ENCODE assay signal across 11 mouse cellular contexts in the genomic region with DNA sequence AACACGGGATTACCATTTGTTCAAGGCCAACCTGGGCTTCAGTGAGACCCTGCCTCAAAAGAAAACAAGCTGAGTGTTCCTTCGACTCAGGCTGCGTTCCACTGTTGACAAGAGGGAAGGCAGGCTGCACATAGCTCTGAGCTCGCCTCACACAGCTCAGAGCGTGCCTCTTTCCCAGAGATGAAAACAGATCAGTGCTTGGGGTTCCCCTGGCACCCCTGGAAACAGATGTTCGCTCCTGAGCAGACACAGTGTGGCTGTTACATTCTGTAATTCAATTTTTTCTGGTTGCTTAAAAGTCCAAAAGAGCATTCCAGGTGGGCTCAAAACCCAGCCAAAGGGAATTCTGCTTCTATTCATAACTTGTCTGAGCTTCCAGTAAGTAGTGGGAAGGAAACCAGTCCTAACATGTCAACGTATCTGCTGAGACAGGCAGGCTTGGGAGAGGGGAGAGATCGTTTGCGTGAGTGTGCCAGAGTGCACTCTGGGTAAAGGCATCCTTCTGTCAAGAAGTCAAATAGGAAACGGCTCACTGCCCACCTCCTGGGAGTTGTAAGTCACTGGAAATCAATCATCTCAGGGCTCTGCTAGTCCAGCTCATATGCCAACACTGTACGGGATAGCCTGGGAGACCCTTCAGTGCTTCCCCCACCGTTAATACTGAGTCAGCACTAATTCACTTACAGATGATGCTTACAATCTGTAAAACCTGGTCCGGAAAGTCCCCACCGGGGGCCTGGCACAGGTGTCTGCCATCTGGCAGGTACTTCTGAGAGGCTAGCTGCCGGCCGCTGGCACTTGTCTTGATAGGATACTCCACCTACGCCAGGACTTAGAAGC.
A peak's percentile ranks its signal among the peaks of the same experiment; 100 is the strongest.
DNase-seq lines count a peak whose midpoint lies in the region; ATAC-seq lines count a peak whose summit lies in the region.
"Had no signal": no experiment of that assay in that cellular context is flagged by ENCODE, and none has a peak within 500 bp of the region (broad histone marks: within the 10 kb centered on the region; RNA-seq: fewer than 3 reads in every experiment).

No protein-coding gene starts in this region.

- no peak overlapping the region for H3K27ac ChIP-seq in heart, embryonic 13.5 days (replicated peaks)
- no peak overlapping the region; the same call in 1 of the 2 replicates for H3K27ac ChIP-seq in hindbrain, embryonic 15.5 days (replicated peaks)
- H3K27ac ChIP-seq: layer of hippocampus, adult 2 months; liver, embryonic 13.5 days had no signal

- H3K4me3 ChIP-seq in heart, embryonic 13.5 days: no peak overlapping the region
- H3K4me3 ChIP-seq in hindbrain, embryonic 15.5 days: no peak overlapping the region
- H3K4me3 ChIP-seq: layer of hippocampus, adult 2 months; liver, embryonic 13.5 days had no signal

- no peak overlapping the region for H3K4me2 ChIP-seq in heart, embryonic 13.5 days
- H3K4me2 ChIP-seq in hindbrain, embryonic 15.5 days: 0 out of 2 replicates have a peak overlapping the region, but pooled peaks have one; percentile 4
- H3K4me2 ChIP-seq: liver, embryonic 13.5 days had no signal

- no peaks in the 10 kb centered on the region for H3K9me3 ChIP-seq in heart, embryonic 13.5 days
- no peaks in the 10 kb centered on the region for H3K9me3 ChIP-seq in hindbrain, embryonic 15.5 days
- H3K9me3 ChIP-seq: liver, embryonic 13.5 days had no signal

- H3K4me1 ChIP-seq in heart, embryonic 13.5 days: peaks cover 8% of the 10 kb centered on the region; the same call in 1 of the 2 replicates
- H3K4me1 ChIP-seq in hindbrain, embryonic 15.5 days (replicated peaks): peaks cover 13% of the 10 kb centered on the region
- H3K4me1 ChIP-seq: liver, embryonic 13.5 days had no signal

- no peaks in the 10 kb centered on the region for H3K36me3 ChIP-seq in heart, embryonic 13.5 days
- no peaks in the 10 kb centered on the region for H3K36me3 ChIP-seq in hindbrain, embryonic 15.5 days
- H3K36me3 ChIP-seq: liver, embryonic 13.5 days had no signal

- H3K27me3 ChIP-seq in heart, embryonic 13.5 days (replicated peaks): no peaks in the 10 kb centered on the region
- no peaks in the 10 kb centered on the region for H3K27me3 ChIP-seq in hindbrain, embryonic 15.5 days
- H3K27me3 ChIP-seq: liver, embryonic 13.5 days had no signal

- H3K9ac ChIP-seq in heart, embryonic 13.5 days: 0 out of 2 replicates have a peak overlapping the region, but pooled peaks have one; percentile 12
- no peak overlapping the region for H3K9ac ChIP-seq in hindbrain, embryonic 15.5 days
- H3K9ac ChIP-seq: liver, embryonic 13.5 days had no signal

- no peak for DNase-seq in heart, postnatal 4 days
- peak; percentile 5 for DNase-seq in A20 (ENCODE audit: low read depth, low spot score)
- peak; percentile 91 for DNase-seq in cerebellum, adult 9-11 months
- no peak for DNase-seq in gastrocnemius, postnatal 4 days (ENCODE audit: low spot score in 2 of 2)
- DNase-seq in adrenal gland, postnatal 25 days: no peak
- no peak for DNase-seq in adrenal gland, adult 8-10 months
- DNase-seq: liver, embryonic 13.5 days had no signal

- no peak for ATAC-seq in heart, embryonic 13.5 days (ENCODE audit: extremely low read depth, insufficient number of reproducible peaks, low FRiP score, low TSS enrichment)
- ATAC-seq in hindbrain, embryonic 15.5 days (ENCODE audit: low FRiP score, low read depth): peak; percentile 81
- ATAC-seq: forebrain, embryonic 16.5 days had no signal

- WGBS in heart, embryonic 13.5 days: 54% methylated on average over 17 of the region's 17 CpGs
- 46% methylated on average over 17 of the region's 17 CpGs for WGBS in hindbrain, embryonic 15.5 days

Comparison
In these comparisons a context has a peak if more than half of its experiments do, and no peak if none do; other contexts are left out.
1. DNase-seq: peak in A20 (single experiment) and cerebellum, adult 9-11 months (single experiment); none in heart, postnatal 4 days (single experiment), gastrocnemius, postnatal 4 days (0 of 2), adrenal gland, postnatal 25 days (single experiment) and adrenal gland, adult 8-10 months (single experiment).